Mouse (Mus musculus): ENCODE data around the gene Gm49380. TPM values are rescaled to one million over a fixed set of nuclear protein-coding genes. Genes with fewer than 3 reads are reported as not detected.

Gm49380 gene
- polyA plus RNA-seq, 1 experiment from 2014 or later: not detected

DNA sequence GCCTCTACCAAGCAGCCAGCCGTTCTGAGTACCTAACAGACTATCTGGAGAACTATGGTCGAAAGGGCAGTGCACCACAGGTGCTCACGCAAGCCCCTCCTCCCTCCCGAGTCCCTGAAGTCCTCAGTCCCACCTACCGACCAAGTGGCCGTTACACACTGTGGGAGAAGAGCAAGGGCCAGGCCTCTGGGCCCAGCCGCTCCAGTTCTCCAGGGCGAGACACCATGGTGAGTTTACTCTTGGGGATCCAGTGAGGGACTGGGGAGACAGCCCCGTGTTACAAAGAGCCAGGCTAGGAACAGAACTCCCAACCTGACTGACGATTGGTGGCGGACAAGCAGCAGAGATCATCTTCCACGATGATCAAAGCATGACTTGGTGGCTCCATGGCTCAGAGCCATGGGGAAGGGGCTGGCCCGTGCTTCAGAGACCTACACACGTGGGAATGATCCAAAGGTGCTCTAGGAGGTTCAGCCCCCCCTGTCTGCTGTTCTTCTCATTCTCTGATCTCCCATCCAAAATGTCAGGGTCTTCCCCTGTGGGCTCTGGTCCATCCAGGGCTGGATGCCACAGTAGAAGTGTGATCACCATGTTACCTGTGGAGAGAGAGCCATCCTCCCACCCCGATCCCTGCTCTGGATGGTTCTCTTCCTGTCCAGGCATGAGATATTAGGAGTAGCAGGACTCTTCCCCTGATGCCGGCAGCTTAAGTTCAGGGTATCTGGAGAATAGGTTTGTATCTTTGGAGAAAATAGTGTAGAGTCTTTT, 37.1 kb downstream of the Gm49380 start:
- Histone ChIP-seq H3K9me3 (replicated peaks; ENCODE audit: low read length) (no peaks in the 10 kb centered on the region), H3K4me1 (replicated peaks; ENCODE audit: insufficient read depth, low read length) (peaks cover 38% of the 10 kb centered on the region), H3K27me3 (ENCODE audit: insufficient read depth, low read length) (no peaks in the 10 kb centered on the region), H3K4me2 (ENCODE audit: low read length) (no peak overlapping the region), H3K27ac (peak overlapping the region; percentile 57), H3K9ac (ENCODE audit: low read depth, low read length) (peak overlapping the region; percentile 23; the same call in 1 of the 2 replicates), H3K4me3 (replicated peaks; ENCODE audit: low read depth, low read length) (no peak overlapping the region), H3K36me3 (ENCODE audit: insufficient read depth, low read length) (no peaks in the 10 kb centered on the region)
- no peak for TF ChIP-seq CTCF (IDR thresholded peaks at IDR 0.05; ENCODE audit: low read depth)
- 60% methylated on average over 16 of the region's 16 CpGs for WGBS
- ATAC-seq (replicated peaks; ENCODE audit: low FRiP score, low read depth) (no peak), DNase-seq (ENCODE audit: low spot score) (no peak)

DNA sequence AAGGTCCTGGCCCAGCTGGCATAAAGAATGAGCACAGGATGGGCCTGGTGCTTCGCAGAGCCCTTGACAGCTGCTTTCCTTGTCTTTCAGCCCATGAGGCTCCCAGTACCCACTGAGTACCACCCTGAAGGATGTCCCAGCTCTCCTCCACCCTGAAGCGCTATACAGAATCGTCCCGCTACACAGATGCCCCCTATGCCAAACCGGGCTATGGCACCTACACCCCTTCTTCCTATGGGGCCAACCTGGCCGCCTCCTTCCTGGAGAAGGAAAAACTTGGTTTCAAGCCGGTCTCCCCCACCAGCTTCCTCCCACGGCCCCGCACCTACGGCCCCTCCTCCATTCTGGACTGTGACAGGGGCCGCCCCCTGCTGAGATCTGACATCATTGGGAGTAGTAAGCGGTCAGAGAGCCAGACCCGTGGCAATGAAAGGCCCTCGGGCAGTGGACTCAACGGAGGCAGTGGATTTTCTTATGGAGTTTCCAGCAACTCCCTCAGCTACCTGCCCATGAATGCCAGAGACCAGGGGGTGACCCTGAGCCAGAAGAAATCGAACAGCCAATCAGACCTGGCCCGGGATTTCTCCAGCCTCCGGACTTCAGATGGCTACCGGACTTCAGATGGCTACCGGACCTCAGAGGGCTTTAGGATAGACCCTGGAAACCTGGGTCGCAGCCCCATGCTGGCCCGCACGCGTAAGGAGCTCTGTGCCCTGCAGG, 37.9 kb downstream of the Gm49380 start:
- H3K4me3 ChIP-seq (replicated peaks; ENCODE audit: low read depth, low read length): no peak overlapping the region
- peak overlapping the region; percentile 57 for H3K27ac ChIP-seq
- TF ChIP-seq CTCF (IDR thresholded peaks at IDR 0.05; ENCODE audit: low read depth): no peak
- ATAC-seq (replicated peaks; ENCODE audit: low FRiP score, low read depth): no peak
- H3K9me3 ChIP-seq (replicated peaks; ENCODE audit: low read length): no peaks in the 10 kb centered on the region
- DNase-seq (ENCODE audit: low spot score): no peak
- no peak overlapping the region for H3K4me2 ChIP-seq (ENCODE audit: low read length)
- H3K9ac ChIP-seq (ENCODE audit: low read depth, low read length): peak overlapping the region; percentile 23; the same call in 1 of the 2 replicates
- no peaks in the 10 kb centered on the region for H3K27me3 ChIP-seq (ENCODE audit: insufficient read depth, low read length)
- peaks cover 33% of the 10 kb centered on the region for H3K4me1 ChIP-seq (replicated peaks; ENCODE audit: insufficient read depth, low read length)
- no peaks in the 10 kb centered on the region for H3K36me3 ChIP-seq (ENCODE audit: insufficient read depth, low read length)
- 69% methylated on average over 24 of the region's 24 CpGs for WGBS

DNA sequence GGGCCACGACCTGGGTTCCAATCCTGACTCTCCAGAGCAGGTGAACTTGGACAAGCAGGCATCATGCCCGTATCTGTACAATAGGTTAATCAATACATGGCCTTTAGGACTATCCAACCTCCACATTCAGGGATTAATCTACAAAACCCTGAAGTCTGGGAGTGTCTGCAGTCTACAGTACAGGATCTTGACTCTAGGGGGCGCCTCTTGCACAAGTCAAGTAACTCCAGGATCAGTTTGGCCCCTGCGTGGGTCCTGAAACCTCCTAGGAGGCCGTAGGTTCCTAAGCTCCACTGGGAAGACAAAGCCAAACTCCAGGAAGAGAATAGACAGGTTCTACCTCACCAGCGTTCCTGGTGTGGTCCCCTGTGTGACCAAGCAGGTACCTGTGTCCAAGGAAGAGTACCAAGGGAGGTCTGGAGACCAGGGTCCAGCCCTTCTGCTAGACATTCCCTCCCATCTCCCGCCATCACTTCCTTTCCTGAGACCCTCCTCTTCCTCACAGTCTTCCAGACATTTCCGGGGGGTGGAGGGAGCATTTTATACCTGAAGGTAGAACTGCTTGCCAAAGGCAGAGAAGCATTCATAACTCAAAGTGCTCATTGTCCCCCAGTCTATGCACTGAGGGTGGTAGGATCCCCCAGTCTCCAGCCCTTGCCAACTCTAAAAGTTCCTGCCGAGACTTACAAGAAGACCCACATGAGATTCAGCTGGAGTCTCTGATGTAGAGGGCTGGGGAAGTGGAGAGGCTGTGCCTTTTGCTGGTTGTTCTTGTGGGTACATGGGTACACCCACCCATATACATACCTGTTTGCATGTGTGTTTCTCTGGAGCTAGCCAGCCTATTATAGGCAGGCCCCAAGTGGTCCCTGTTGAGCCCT, 38.7 kb downstream of the Gm49380 start:
- H3K27me3 ChIP-seq (ENCODE audit: insufficient read depth, low read length): no peaks in the 10 kb centered on the region
- DNase-seq (ENCODE audit: low spot score) (no peak), ATAC-seq (replicated peaks; ENCODE audit: low FRiP score, low read depth) (no peak)
- WGBS: 65% methylated on average over 9 of the region's 9 CpGs
- H3K36me3 ChIP-seq (ENCODE audit: insufficient read depth, low read length): no peaks in the 10 kb centered on the region
- peak; percentile 54; the same call in 1 of the 2 replicates for TF ChIP-seq CTCF (IDR thresholded peaks at IDR 0.05; ENCODE audit: low read depth)
- peaks cover 31% of the 10 kb centered on the region for H3K4me1 ChIP-seq (replicated peaks; ENCODE audit: insufficient read depth, low read length)
- H3K4me3 ChIP-seq (replicated peaks; ENCODE audit: low read depth, low read length): no peak overlapping the region
- H3K9me3 ChIP-seq (replicated peaks; ENCODE audit: low read length): no peaks in the 10 kb centered on the region
- H3K27ac ChIP-seq: 0 out of 2 replicates have a peak overlapping the region, but pooled peaks have one; percentile 57
- no peak overlapping the region for H3K9ac ChIP-seq (ENCODE audit: low read depth, low read length)
- no peak overlapping the region for H3K4me2 ChIP-seq (ENCODE audit: low read length)

DNA sequence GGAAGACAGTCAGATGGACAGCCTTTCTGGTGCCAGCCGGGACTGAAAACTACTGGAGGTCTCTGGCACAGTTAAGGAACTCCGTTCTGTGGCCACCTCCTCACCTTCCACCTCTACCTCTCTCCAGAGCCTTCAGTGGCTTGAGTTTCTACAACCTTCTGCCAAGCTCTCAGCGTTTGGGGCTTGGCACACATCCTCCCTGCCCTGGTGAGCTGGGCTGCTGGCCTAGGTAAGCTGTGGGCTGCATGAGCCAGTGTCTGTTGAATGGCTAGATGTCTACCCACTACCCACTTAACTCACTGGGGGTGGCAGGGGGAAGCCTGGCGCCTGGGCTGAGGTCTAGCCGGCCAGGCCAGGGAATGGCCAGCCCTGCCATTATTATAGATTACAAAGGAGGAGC, 40.2 kb downstream of the Gm49380 start:
- TF ChIP-seq CTCF (IDR thresholded peaks at IDR 0.05; ENCODE audit: low read depth): no peak
- Histone ChIP-seq H3K4me1 (replicated peaks; ENCODE audit: insufficient read depth, low read length) (peaks cover 18% of the 10 kb centered on the region; the same call in 1 of the 2 replicates), H3K27me3 (ENCODE audit: insufficient read depth, low read length) (no peaks in the 10 kb centered on the region), H3K36me3 (ENCODE audit: insufficient read depth, low read length) (no peaks in the 10 kb centered on the region), H3K4me3 (replicated peaks; ENCODE audit: low read depth, low read length) (no peak overlapping the region), H3K4me2 (ENCODE audit: low read length) (no peak overlapping the region), H3K9ac (ENCODE audit: low read depth, low read length) (no peak overlapping the region), H3K9me3 (replicated peaks; ENCODE audit: low read length) (no peaks in the 10 kb centered on the region), H3K27ac (no peak overlapping the region)
- DNase-seq (ENCODE audit: low spot score): no peak
- WGBS: 82% methylated on average over 5 of the region's 5 CpGs
- ATAC-seq (replicated peaks; ENCODE audit: low FRiP score, low read depth): no peak

DNA sequence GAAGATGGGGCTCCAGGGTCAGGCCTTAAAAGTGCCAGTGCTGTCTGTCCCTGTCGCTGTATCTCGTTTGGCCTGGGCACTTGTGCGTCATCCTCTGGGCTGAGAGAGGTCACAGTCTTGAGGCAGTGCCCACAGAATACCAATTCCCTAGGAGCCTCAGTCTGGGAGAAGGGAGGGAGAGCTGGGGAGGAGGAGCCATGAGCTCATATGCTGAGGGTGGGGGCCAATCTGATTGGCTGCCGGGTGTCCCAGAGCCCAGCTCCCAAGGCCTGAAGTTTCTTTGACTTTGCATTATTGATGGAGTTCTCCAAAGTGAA, 40.7 kb downstream of the Gm49380 start:
- Histone ChIP-seq H3K4me1 (replicated peaks; ENCODE audit: insufficient read depth, low read length) (peaks cover 15% of the 10 kb centered on the region; the same call in 1 of the 2 replicates), H3K36me3 (ENCODE audit: insufficient read depth, low read length) (no peaks in the 10 kb centered on the region), H3K9ac (ENCODE audit: low read depth, low read length) (no peak overlapping the region), H3K4me3 (replicated peaks; ENCODE audit: low read depth, low read length) (no peak overlapping the region), H3K27ac (no peak overlapping the region), H3K27me3 (ENCODE audit: insufficient read depth, low read length) (no peaks in the 10 kb centered on the region), H3K9me3 (replicated peaks; ENCODE audit: low read length) (no peaks in the 10 kb centered on the region), H3K4me2 (ENCODE audit: low read length) (no peak overlapping the region)
- DNase-seq (ENCODE audit: low spot score) (no peak), ATAC-seq (replicated peaks; ENCODE audit: low FRiP score, low read depth) (no peak)
- TF ChIP-seq CTCF (IDR thresholded peaks at IDR 0.05; ENCODE audit: low read depth): no peak
- WGBS: 41% methylated on average over 4 of the region's 4 CpGs
